ENCODE assay signal across 28 mouse cellular contexts in the genomic region with DNA sequence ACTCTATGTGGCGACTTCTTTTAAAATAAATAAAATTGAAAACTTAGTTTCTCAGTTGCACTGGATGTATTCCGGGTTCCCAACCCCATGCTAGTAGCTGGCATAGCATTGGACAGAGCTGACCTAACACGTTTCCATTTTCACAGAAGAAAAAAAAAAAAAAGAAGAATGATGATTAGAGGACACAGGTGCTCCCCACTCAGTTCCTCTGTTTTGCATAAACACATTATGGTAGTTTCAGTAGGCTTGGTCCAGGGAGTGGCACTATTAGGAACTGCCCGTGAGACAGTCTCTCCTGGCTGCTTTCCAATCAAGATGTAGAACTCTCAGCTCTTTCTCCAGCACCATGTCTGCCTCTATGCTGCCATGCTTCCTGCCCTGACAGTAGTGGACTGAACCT. TPM values are rescaled to one million over a fixed set of nuclear protein-coding genes. Genes with fewer than 3 reads are reported as not detected.
"Had no signal": no experiment of that assay in that cellular context is flagged by ENCODE, and none has a peak within 500 bp of the region (broad histone marks: within the 10 kb centered on the region; RNA-seq: fewer than 3 reads in every experiment).

No protein-coding gene starts in this region.

- ATAC-seq: intestine, embryonic 15.5 days; midbrain, embryonic 13.5 days; midbrain, embryonic 16.5 days had no signal

- H3K4me3 ChIP-seq: intestine, embryonic 15.5 days; kidney, embryonic 15.5 days; limb, embryonic 10.5 days; limb, embryonic 13.5 days; liver, embryonic 13.5 days; midbrain, embryonic 10.5 days; midbrain, embryonic 13.5 days; myocyte; neural tube, embryonic 13.5 days had no signal

- H3K27ac ChIP-seq: intestine, embryonic 15.5 days; kidney, embryonic 15.5 days; limb, embryonic 10.5 days; limb, embryonic 13.5 days; liver, embryonic 13.5 days; midbrain, embryonic 10.5 days; midbrain, embryonic 13.5 days; neural tube, embryonic 13.5 days; stomach, postnatal 0 days had no signal

- H3K4me2 ChIP-seq: intestine, embryonic 15.5 days; kidney, embryonic 15.5 days; limb, embryonic 13.5 days; liver, embryonic 13.5 days; midbrain, embryonic 13.5 days; neural tube, embryonic 13.5 days had no signal

- H3K4me1 ChIP-seq: intestine, embryonic 15.5 days; kidney, embryonic 15.5 days; limb, embryonic 10.5 days; limb, embryonic 13.5 days; liver, embryonic 13.5 days; midbrain, embryonic 13.5 days; neural tube, embryonic 13.5 days had no signal

- H3K27me3 ChIP-seq: intestine, embryonic 15.5 days; kidney, embryonic 15.5 days; limb, embryonic 13.5 days; liver, embryonic 13.5 days; midbrain, embryonic 13.5 days; neural tube, embryonic 13.5 days had no signal

- H3K9ac ChIP-seq: intestine, embryonic 15.5 days; kidney, embryonic 15.5 days; limb, embryonic 13.5 days; liver, embryonic 13.5 days; midbrain, embryonic 13.5 days; neural tube, embryonic 13.5 days had no signal

- DNase-seq: kidney, adult 11 months; kidney, adult 8-10 months; kidney, postnatal 14 days; kidney, postnatal 4 days; liver; liver, embryonic 13.5 days; lung, adult 2 months; lung, postnatal 14 days; lung, postnatal 4 days; right cerebral cortex, postnatal 14 days; right cerebral cortex, postnatal 4 days; thymus, adult 2 months; thymus, postnatal 14 days; thymus, postnatal 4 days had no signal

- H3K36me3 ChIP-seq: intestine, embryonic 15.5 days; liver, embryonic 13.5 days had no signal

- H3K9me3 ChIP-seq: intestine, embryonic 15.5 days; kidney, embryonic 15.5 days; limb, embryonic 10.5 days; limb, embryonic 13.5 days; liver, embryonic 13.5 days; midbrain, embryonic 10.5 days; midbrain, embryonic 13.5 days; neural tube, embryonic 13.5 days had no signal

RNA-seq across cellular contexts. Expression of gene 5330417C22Rik, which starts 48.2 kb away (rescaled TPM):
- total RNA-seq: neutrophil, adult 5-6 weeks had no signal

RNA-seq across cellular contexts. Expression of gene 1700013F07Rik, which starts 50.6 kb away (rescaled TPM):
- total RNA-seq: megakaryocyte, adult 5-6 weeks; monocyte, adult 5-6 weeks; neutrophil, adult 5-6 weeks had no signal
- polyA plus RNA-seq: intestine, embryonic 15.5 days; kidney, embryonic 15.5 days; limb, embryonic 13.5 days; liver, embryonic 13.5 days; liver, embryonic 16.5 days had no signal
